Mouse (Mus musculus): ENCODE measurements at regions not wholly inside any gene's neighbourhood (a gene's known extent, or its start where the extent isn't known, plus 50 kb on each side); places are given as distances from the start of the nearest gene placed in this dataset.

DNA sequence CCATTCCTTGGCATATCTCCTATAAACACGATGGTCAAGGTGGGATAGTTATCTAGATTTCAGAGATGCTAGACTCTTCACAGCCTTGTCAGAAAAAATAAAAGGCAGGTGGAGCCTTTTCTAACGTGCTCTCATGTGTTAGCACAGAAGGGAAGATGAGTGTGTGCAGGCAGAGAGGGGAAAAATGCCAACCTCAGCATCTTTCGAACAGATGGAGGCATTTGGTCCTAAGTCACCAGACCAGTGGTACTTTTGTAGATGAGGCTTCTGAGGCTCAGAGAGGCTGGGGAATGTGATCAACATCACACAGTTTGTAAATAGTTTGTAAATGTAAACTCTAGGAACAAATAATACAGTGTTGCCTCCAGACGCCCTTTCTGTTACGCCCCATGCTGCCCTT lies 50.9 kb upstream of the Ankrd55 start:
- TF ChIP-seq CTCF (IDR thresholded peaks at IDR 0.05; ENCODE audit: control insufficient read depth, insufficient read depth, low read length) (no peak), POLR2A (IDR thresholded peaks at IDR 0.05; ENCODE audit: borderline replicate concordance, control insufficient read depth, low read depth, low read length) (no peak)
